Comparison of ENCODE assay signal across 19 mouse cellular contexts in genomic region chr6:90490976-90491375, GRCm38 (mm10). TPM values are rescaled to one million over a fixed set of nuclear protein-coding genes. Genes with fewer than 3 reads are reported as not detected.
A peak's percentile ranks its signal among the peaks of the same experiment; 100 is the strongest.
DNase-seq lines count a peak whose midpoint lies in the region; ATAC-seq lines count a peak whose summit lies in the region.
"Had no signal": no experiment of that assay in that cellular context is flagged by ENCODE, and none has a peak within 500 bp of the region (broad histone marks: within the 10 kb centered on the region; RNA-seq: fewer than 3 reads in every experiment).

No protein-coding gene starts in this region.

- H3K4me3 ChIP-seq in midbrain, embryonic 16.5 days (ENCODE audit: low read depth, low read length) = no peak overlapping the region
- H3K4me3 ChIP-seq in midbrain, embryonic 10.5 days = no peak overlapping the region
- H3K4me3 ChIP-seq: heart, embryonic 15.5 days; hindbrain, embryonic 12.5 days; left cerebral cortex, adult 2 months; midbrain, embryonic 15.5 days; neural tube, embryonic 12.5 days had no signal

- no peaks in the 10 kb centered on the region for H3K27me3 ChIP-seq in midbrain, embryonic 16.5 days (ENCODE audit: control insufficient read depth, insufficient read depth, low read depth, low read length)
- no peaks in the 10 kb centered on the region for H3K27me3 ChIP-seq in midbrain, embryonic 10.5 days (ENCODE audit: low read depth, poor library complexity, severe bottlenecking)
- H3K27me3 ChIP-seq: heart, embryonic 15.5 days; hindbrain, embryonic 12.5 days; midbrain, embryonic 15.5 days; neural tube, embryonic 12.5 days had no signal

- 68% methylated on average over 2 of the region's 2 CpGs for WGBS in midbrain, embryonic 16.5 days
- 79% methylated on average over 2 of the region's 2 CpGs for WGBS in midbrain, embryonic 10.5 days

- ATAC-seq in midbrain, embryonic 16.5 days = peak; percentile 11; the same call in 1 of the 2 replicates
- ATAC-seq: intestine, postnatal 0 days; midbrain, embryonic 15.5 days had no signal

- H3K9ac ChIP-seq in midbrain, embryonic 16.5 days (ENCODE audit: low read depth, low read length) = no peak overlapping the region
- H3K9ac ChIP-seq: heart, embryonic 15.5 days; hindbrain, embryonic 12.5 days; midbrain, embryonic 15.5 days; neural tube, embryonic 12.5 days had no signal

- no peak overlapping the region for H3K27ac ChIP-seq in midbrain, embryonic 16.5 days (ENCODE audit: low read length)
- no peak overlapping the region for H3K27ac ChIP-seq in midbrain, embryonic 10.5 days (replicated peaks)
- H3K27ac ChIP-seq: heart, embryonic 15.5 days; hindbrain, embryonic 12.5 days; left cerebral cortex, adult 2 months; midbrain, embryonic 15.5 days; neural tube, embryonic 12.5 days had no signal

- no peaks in the 10 kb centered on the region for H3K4me1 ChIP-seq in midbrain, embryonic 16.5 days (ENCODE audit: control insufficient read depth, insufficient read depth, low read length)
- peaks cover 17% of the 10 kb centered on the region for H3K4me1 ChIP-seq in midbrain, embryonic 10.5 days
- H3K4me1 ChIP-seq: midbrain, embryonic 15.5 days; neural tube, embryonic 12.5 days had no signal

- DNase-seq in cerebellum, adult 11-12 months = peak; percentile 38
- no peak for DNase-seq in cerebellum, adult 18-20 months
- peak; percentile 31 to 43 for DNase-seq in frontal cortex, postnatal 10 days (ENCODE audit: low spot score in 2 of 2)
- no peak for DNase-seq in frontal cortex, postnatal 14 days (ENCODE audit: low spot score in 2 of 2)
- DNase-seq in midbrain, embryonic 10.5 days (ENCODE audit: low spot score) = no peak
- DNase-seq in layer of hippocampus, postnatal 10 days (ENCODE audit: low spot score in 2 of 2) = peak; percentile 49 to 52
- no peak for DNase-seq in thymus, postnatal 25 days
- DNase-seq: adrenal gland, postnatal 25 days; heart, adult 18-20 months; kidney, postnatal 10 days; lung, adult 18-20 months; thymus, postnatal 14 days had no signal

- no peak overlapping the region for H3K4me2 ChIP-seq in midbrain, embryonic 16.5 days (ENCODE audit: low read length)
- H3K4me2 ChIP-seq: heart, embryonic 15.5 days; hindbrain, embryonic 12.5 days; midbrain, embryonic 15.5 days; neural tube, embryonic 12.5 days had no signal

- no peaks in the 10 kb centered on the region for H3K9me3 ChIP-seq in midbrain, embryonic 16.5 days (replicated peaks; ENCODE audit: control insufficient read depth, low read length, poor library complexity, severe bottlenecking)
- no peaks in the 10 kb centered on the region for H3K9me3 ChIP-seq in midbrain, embryonic 10.5 days (replicated peaks)
- H3K9me3 ChIP-seq: heart, embryonic 15.5 days; hindbrain, embryonic 12.5 days; midbrain, embryonic 15.5 days; neural tube, embryonic 12.5 days had no signal

- H3K36me3 ChIP-seq in midbrain, embryonic 16.5 days (ENCODE audit: control insufficient read depth, insufficient read depth, low read length) = no peaks in the 10 kb centered on the region
- no peaks in the 10 kb centered on the region for H3K36me3 ChIP-seq in midbrain, embryonic 10.5 days
- H3K36me3 ChIP-seq: heart, embryonic 15.5 days; hindbrain, embryonic 12.5 days; midbrain, embryonic 15.5 days; neural tube, embryonic 12.5 days had no signal

RNA-seq across cellular contexts. Expression of gene Aldh1l1, which starts 4.7 kb away (rescaled TPM):
- polyA plus RNA-seq in midbrain, embryonic 16.5 days (2015; fragmentation: Nextera tagmentation; extraction: Ambion mirVana) = 46.5 and 72.2 TPM in 2 replicates
- 2.7 and 3.7 TPM in 2 replicates for polyA plus RNA-seq in midbrain, embryonic 10.5 days (2016; fragmentation: Nextera tagmentation; extraction: Ambion mirVana)
- 10 to 100 TPM; 43.9 to 52.3 TPM for total RNA-seq in layer of hippocampus, postnatal 10 days (2021)

RNA-seq across cellular contexts. Expression of gene Klf15, which starts 28.6 kb away (rescaled TPM):
- polyA plus RNA-seq in midbrain, embryonic 16.5 days (2015; fragmentation: Nextera tagmentation; extraction: Ambion mirVana) = 12.6 and 17.5 TPM in 2 replicates
- 4.2 and 4.9 TPM in 2 replicates for polyA plus RNA-seq in midbrain, embryonic 10.5 days (2016; fragmentation: Nextera tagmentation; extraction: Ambion mirVana)
- total RNA-seq in layer of hippocampus, postnatal 10 days (2021) = 10 to 100 TPM; 18.5 to 23.7 TPM

Comparison
In these comparisons a context has a peak if more than half of its experiments do, and no peak if none do; other contexts are left out.
1. DNase-seq: peak in cerebellum, adult 11-12 months (single experiment), frontal cortex, postnatal 10 days (2 of 2) and layer of hippocampus, postnatal 10 days (2 of 2); none in cerebellum, adult 18-20 months (0 of 2), frontal cortex, postnatal 14 days (0 of 2), midbrain, embryonic 10.5 days (single experiment) and thymus, postnatal 25 days (single experiment).
2. RNA of gene Aldh1l1, which starts 4.7 kb away (polyA plus RNA-seq): 46.5 to 72.2 TPM in midbrain, embryonic 16.5 days; 2.7 to 3.7 TPM in midbrain, embryonic 10.5 days; every median in the first group is over 10 times any median in the second.